Mouse (Mus musculus) heart, postnatal 0 days (tissue): ENCODE results near the gene Kcnk15. TPM values are rescaled to one million over a fixed set of nuclear protein-coding genes. Genes with fewer than 3 reads are reported as not detected.

Experiments used
- ATAC-seq: fragments of 200-750 bp; cut with Nextera tagmentation; 2 replicates; pipeline ENCODE4 v1.8.0; 2017; ENCODE audit warnings: low read depth, moderate number of reproducible peaks, moderate library complexity; ENCODE audit not compliant: insufficient read depth
- DNase-seq: peaks from one replicate; pipeline ENCODE4 v3.0.0-alpha.2; 2016; ENCODE audit warnings: low spot score
- H3K27ac ChIP-seq: fragments of 300-500 bp; sonication (generic); 2 replicates; pipeline ENCODE4 v1.5.1; 2014; ENCODE audit warnings: low read depth, mild to moderate bottlenecking
- H3K27me3 ChIP-seq: fragments of 300-500 bp; sonication (generic); 2 replicates; pipeline ENCODE4 v1.6.1; 2014; ENCODE audit warnings: low read length, mixed read lengths; ENCODE audit not compliant: control insufficient read depth, insufficient read depth
- H3K36me3 ChIP-seq: fragments of 300-500 bp; sonication (generic); replicated peaks from 2 replicates; pipeline ENCODE4 v1.6.1; 2014; ENCODE audit warnings: low read length, mixed read lengths; ENCODE audit not compliant: control insufficient read depth, insufficient read depth
- H3K4me1 ChIP-seq: fragments of 300-500 bp; sonication (generic); 2 replicates; pipeline ENCODE4 v1.6.1; 2014; ENCODE audit warnings: antibody characterized with exemption; ENCODE audit not compliant: control insufficient read depth, insufficient read depth
- H3K4me2 ChIP-seq: fragments of 300-500 bp; sonication (generic); 2 replicates; pipeline ENCODE4 v1.6.1; 2014; ENCODE audit warnings: low read depth, mild to moderate bottlenecking, low read length, moderate library complexity
- H3K4me3 ChIP-seq: fragments of 300-500 bp; sonication (generic); 2 replicates; pipeline ENCODE4 v1.5.1; 2014; ENCODE audit warnings: low read depth, low read length
- H3K9ac ChIP-seq: fragments of 300-500 bp; sonication (generic); replicated peaks from 2 replicates; pipeline ENCODE4 v1.6.1; 2014; ENCODE audit warnings: low read depth, low read length, mixed read lengths
- H3K9me3 ChIP-seq: fragments of 300-500 bp; sonication (generic); replicated peaks from 2 replicates; pipeline ENCODE4 v1.6.1; 2016; ENCODE audit warnings: low read length; ENCODE audit not compliant: control insufficient read depth
- CTCF ChIP-seq: IDR thresholded peaks from 2 replicates; pipeline ENCODE4 v1.5.1; 2016; ENCODE audit warnings: antibody characterized with exemption, control low read depth, low read depth
- EP300 ChIP-seq: IDR thresholded peaks from 2 replicates; pipeline ENCODE4 v1.6.1; 2016; ENCODE audit warnings: antibody characterized with exemption, low read depth
- WGBS: fragments of 180-500 bp; shearing (Covaris S2); extraction: QIAGEN DNeasy Blood & Tissue Kit; methylation state at CpG from one replicate; pipeline ENCODE4 v1.1.7; 2014; 5-methylcytosine and 5-hydroxymethylcytosine counted together
- polyA plus RNA-seq: library from polyadenylated mRNA; unstranded; fragments of >200 nt; fragmentation: Nextera tagmentation; extraction: Ambion mirVana; gene quantifications from 2 replicates; pipeline ENCODE4 v1.2.1, GENCODE M21; 2015
- total RNA-seq: library from RNA; depleted of rRNA; stranded (reverse); fragments of >200 nt; gene quantifications from 2 replicates; pipeline ENCODE4 v1.2.3, GENCODE M21; 2014; ENCODE audit warnings: low replicate concordance

Gene Kcnk15
- total and polyA plus RNA-seq, 2 experiments from 2014 or later, result not detected

DNA sequence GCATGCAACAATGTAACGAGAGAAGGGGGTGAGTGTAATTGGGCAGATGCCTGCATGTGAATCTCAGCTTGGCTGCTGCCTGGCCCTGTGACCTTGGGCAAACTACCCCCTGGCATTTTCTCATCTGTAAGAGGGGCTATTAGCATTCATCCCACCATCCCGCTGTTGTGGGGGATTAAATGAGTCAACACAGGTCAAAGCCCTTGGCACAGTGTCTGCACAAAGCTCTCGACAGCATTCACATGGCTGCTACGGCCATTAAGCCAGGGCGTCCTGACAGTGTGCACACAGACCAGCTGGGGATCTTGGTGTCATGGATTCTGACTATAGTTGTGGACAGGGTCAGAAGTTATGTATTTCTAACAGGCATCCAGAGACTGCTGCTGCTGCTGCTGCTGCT lies 21.4 kb downstream of the Kcnk15 start:
- WGBS, result 35% methylated on average over 5 of the region's 5 CpGs

DNA sequence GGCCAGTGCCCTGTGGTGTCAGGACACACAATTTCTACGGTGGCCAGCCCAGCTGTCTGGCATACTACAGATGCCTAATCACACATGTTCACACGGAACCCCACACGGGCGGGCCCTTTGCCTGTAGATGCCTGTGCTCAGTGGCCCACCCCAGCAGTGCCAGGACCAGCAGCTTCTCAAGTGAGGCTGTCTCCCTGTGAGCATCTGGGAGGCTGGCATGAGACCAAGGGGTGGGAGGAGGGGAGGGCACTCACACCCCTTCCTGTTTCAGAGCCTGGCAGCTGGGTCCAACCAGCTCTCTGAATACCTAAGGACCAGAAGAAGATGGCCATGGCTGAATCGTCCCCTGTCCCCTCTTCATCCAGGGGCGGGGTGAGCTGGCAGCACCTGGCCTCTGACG lies 22.0 kb downstream of the Kcnk15 start:
- no peak for TF ChIP-seq EP300
- no peak for TF ChIP-seq CTCF
- WGBS, result 53% methylated on average over 7 of the region's 7 CpGs
- peaks cover 15% of the 10 kb centered on the region; the same call in 1 of the 2 replicates for H3K27me3 ChIP-seq
- ATAC-seq (no peak), DNase-seq (no peak)
- H3K9ac ChIP-seq, result no peak overlapping the region
- H3K9me3 ChIP-seq, result no peaks in the 10 kb centered on the region
- H3K27ac ChIP-seq, result no peak overlapping the region
- H3K36me3 ChIP-seq, result no peaks in the 10 kb centered on the region
- H3K4me1 ChIP-seq, result no peaks in the 10 kb centered on the region
- H3K4me2 ChIP-seq, result no peak overlapping the region
- H3K4me3 ChIP-seq, result no peak overlapping the region

More for the DNA sequence above, 21.4 kb downstream of the Kcnk15 start:
- H3K4me3 ChIP-seq, result no peak overlapping the region
- peaks cover 18% of the 10 kb centered on the region; the same call in 1 of the 2 replicates for H3K27me3 ChIP-seq
- H3K36me3 ChIP-seq, result no peaks in the 10 kb centered on the region
- H3K4me2 ChIP-seq, result no peak overlapping the region
- no peaks in the 10 kb centered on the region for H3K9me3 ChIP-seq
- H3K4me1 ChIP-seq, result no peaks in the 10 kb centered on the region
- TF ChIP-seq CTCF (no peak), EP300 (no peak)
- DNase-seq (no peak), ATAC-seq (no peak)
- H3K27ac ChIP-seq, result no peak overlapping the region
- H3K9ac ChIP-seq, result no peak overlapping the region

DNA sequence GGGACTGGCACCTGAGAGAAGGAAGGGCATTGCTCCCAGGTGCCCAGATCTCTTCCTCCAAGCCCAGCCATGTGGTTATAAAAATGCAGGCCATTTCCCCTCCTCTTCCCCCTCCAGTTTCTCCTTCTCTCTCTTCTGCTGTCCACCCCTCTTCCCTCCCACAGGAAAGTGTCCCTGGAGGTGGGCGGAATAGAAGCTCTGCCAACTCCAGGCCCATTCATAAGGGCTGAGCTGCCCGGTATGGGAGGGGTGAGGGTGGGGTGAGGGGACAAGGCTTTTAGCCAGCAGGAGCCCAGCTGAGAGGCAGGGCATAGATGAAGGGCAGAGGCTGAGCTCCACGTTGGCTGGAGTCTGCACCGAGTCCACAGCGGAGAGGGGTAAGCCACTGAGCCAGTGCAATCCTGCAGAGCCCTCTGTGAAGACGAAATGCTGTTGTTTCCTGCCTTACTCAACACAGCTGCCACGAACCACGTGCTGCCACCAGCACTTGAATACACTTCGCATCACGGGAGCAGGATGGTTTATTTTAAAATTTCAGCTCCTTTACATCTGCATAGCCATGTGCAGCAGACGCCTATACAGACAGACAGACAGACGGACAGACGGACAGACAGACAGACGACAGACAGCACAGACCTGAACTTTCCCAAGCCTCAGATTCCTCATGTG lies 23.5 kb downstream of the Kcnk15 start:
- TF ChIP-seq CTCF (no peak), EP300 (no peak)
- H3K36me3 ChIP-seq, result no peaks in the 10 kb centered on the region
- WGBS, result 68% methylated on average over 14 of the region's 14 CpGs
- H3K4me3 ChIP-seq, result no peak overlapping the region
- ATAC-seq, result no peak
- H3K4me2 ChIP-seq, result no peak overlapping the region
- H3K27ac ChIP-seq, result no peak overlapping the region
- H3K9ac ChIP-seq, result no peak overlapping the region
- 0 out of 2 replicates have a peak, but pooled peaks cover 9% of the 10 kb centered on the region for H3K27me3 ChIP-seq
- H3K4me1 ChIP-seq, result no peaks in the 10 kb centered on the region
- H3K9me3 ChIP-seq, result no peaks in the 10 kb centered on the region
- DNase-seq, result no peak

DNA sequence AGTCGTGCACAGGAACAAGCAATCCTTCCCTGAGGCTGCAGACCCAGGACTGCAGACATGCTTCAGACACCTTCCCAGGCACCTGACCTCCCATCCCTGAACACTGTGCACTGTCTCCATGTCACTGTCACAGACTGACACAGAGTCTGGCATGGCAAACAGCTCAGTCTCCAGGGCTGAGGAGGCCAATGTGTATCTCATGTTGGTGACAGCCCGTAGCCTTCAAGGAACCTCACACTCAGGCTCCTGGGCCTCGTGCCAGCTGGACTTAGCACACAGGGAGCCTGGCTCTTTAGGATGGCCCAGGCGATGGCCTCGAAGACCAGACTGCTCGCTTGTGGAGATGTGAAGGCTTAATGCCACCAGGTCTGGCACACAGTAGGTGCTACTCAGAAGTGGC lies 27.4 kb downstream of the Kcnk15 start:
- WGBS, result 58% methylated on average over 6 of the region's 6 CpGs
- Histone ChIP-seq H3K4me3 (no peak overlapping the region), H3K9me3 (no peaks in the 10 kb centered on the region), H3K9ac (no peak overlapping the region), H3K27me3 (peaks cover 14% of the 10 kb centered on the region), H3K36me3 (no peaks in the 10 kb centered on the region), H3K4me1 (no peaks in the 10 kb centered on the region), H3K4me2 (no peak overlapping the region), H3K27ac (no peak overlapping the region)
- ATAC-seq, result no peak
- no peak for DNase-seq
- TF ChIP-seq EP300 (no peak), CTCF (no peak)

DNA sequence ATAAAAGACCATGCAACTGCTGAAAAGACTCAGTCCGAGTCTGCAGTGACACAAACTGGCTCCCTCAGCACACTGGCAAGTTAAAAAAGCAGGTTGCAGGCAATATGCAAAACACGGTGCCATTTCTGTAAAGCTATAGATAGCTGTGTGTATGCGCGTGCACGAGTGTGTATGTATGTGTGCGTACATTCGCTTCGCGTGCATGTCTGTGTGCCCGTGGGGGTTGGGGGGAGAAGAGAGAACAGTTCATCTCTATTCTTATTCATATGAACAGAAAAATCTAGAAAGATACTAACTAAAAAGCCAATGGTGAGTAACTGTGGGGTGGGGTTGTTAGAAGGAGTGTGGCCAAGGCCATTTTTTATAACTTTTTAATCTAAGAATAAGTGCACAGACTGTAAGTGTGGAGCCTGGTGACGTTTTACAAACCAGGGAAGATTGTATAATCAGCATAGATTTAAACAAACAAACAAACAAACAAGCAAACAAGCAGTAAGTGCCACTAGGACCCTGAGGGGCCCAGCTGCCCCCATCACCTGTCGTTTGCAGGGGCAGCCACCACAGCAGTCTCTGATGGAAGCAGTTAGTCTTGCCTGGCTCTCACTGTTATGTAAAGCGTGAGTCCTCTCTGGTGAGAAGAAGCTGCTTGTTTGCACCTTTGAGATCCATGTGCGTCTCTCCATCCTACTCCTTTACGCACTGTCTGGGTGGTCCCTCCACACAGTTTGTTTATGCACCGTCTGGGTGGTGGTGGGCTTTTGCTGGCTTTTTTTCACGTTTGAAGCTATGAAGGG lies 29.6 kb downstream of the Kcnk15 start:
- Histone ChIP-seq H3K4me2 (no peak overlapping the region), H3K4me1 (no peaks in the 10 kb centered on the region), H3K27ac (no peak overlapping the region), H3K4me3 (no peak overlapping the region), H3K36me3 (no peaks in the 10 kb centered on the region), H3K27me3 (peaks cover 12% of the 10 kb centered on the region), H3K9ac (no peak overlapping the region), H3K9me3 (no peaks in the 10 kb centered on the region)
- TF ChIP-seq CTCF, result no peak
- TF ChIP-seq EP300, result no peak
- WGBS, result 66% methylated on average over 17 of the region's 17 CpGs
- DNase-seq, result no peak
- ATAC-seq, result no peak
